Mouse (Mus musculus): Measurements from ENCODE around the gene Gsx1. TPM values are rescaled to one million over a fixed set of nuclear protein-coding genes. Genes with fewer than 3 reads are reported as not detected.

Gsx1 gene
- total RNA-seq (2014; fragmentation: Nextera tagmentation) (not detected in 2 replicates), total RNA-seq (2017) (not detected in 2 replicates)

- ATAC-seq (replicated peaks; ENCODE audit: poor library complexity, severe bottlenecking) = peak; percentile 79
Measured at GRCm38 (mm10) chr5:147188571-147188975, at the start of gene Gsx1. Gene Gsx1 (plus strand): TSS chr5:147188696.

GRCm38 (mm10) chr5:147147340-147147739 lies 41.2 kb upstream of the Gsx1 start:
- ATAC-seq (replicated peaks; ENCODE audit: poor library complexity, severe bottlenecking) = no peak

GRCm38 (mm10) chr5:147154806-147155371 lies 33.6 kb upstream of the Gsx1 start:
- no peak for ATAC-seq (replicated peaks; ENCODE audit: poor library complexity, severe bottlenecking)

GRCm38 (mm10) chr5:147155449-147156133 lies 32.9 kb upstream of the Gsx1 start:
- ATAC-seq (replicated peaks; ENCODE audit: poor library complexity, severe bottlenecking) = no peak

GRCm38 (mm10) chr5:147156376-147156775 lies 32.1 kb upstream of the Gsx1 start:
- no peak for ATAC-seq (replicated peaks; ENCODE audit: poor library complexity, severe bottlenecking)

- ATAC-seq (replicated peaks; ENCODE audit: poor library complexity, severe bottlenecking) = no peak
Measured at GRCm38 (mm10) chr5:147157441-147157840, 31.1 kb upstream of the Gsx1 start.

- ATAC-seq (replicated peaks; ENCODE audit: poor library complexity, severe bottlenecking) = no peak
Measured at GRCm38 (mm10) chr5:147159320-147159719, 29.2 kb upstream of the Gsx1 start.

GRCm38 (mm10) chr5:147159792-147160191 lies 28.7 kb upstream of the Gsx1 start:
- no peak for ATAC-seq (replicated peaks; ENCODE audit: poor library complexity, severe bottlenecking)

- no peak; the same call in 1 of the 2 replicates for ATAC-seq (replicated peaks; ENCODE audit: poor library complexity, severe bottlenecking)
Measured at GRCm38 (mm10) chr5:147165060-147165459, 23.4 kb upstream of the Gsx1 start.

GRCm38 (mm10) chr5:147170088-147170487 lies 18.4 kb upstream of the Gsx1 start:
- ATAC-seq (replicated peaks; ENCODE audit: poor library complexity, severe bottlenecking) = no peak

GRCm38 (mm10) chr5:147174046-147174445 lies 14.4 kb upstream of the Gsx1 start:
- ATAC-seq (replicated peaks; ENCODE audit: poor library complexity, severe bottlenecking) = no peak

GRCm38 (mm10) chr5:147185174-147185915 lies 3.2 kb upstream of the Gsx1 start:
- ATAC-seq (replicated peaks; ENCODE audit: poor library complexity, severe bottlenecking) = no peak

- peak; percentile 64 for ATAC-seq (replicated peaks; ENCODE audit: poor library complexity, severe bottlenecking)
Measured at GRCm38 (mm10) chr5:147186001-147186431, 2.5 kb upstream of the Gsx1 start.

GRCm38 (mm10) chr5:147186781-147187551 lies 1.5 kb upstream of the Gsx1 start:
- ATAC-seq (replicated peaks; ENCODE audit: poor library complexity, severe bottlenecking) = no peak

- no peak for ATAC-seq (replicated peaks; ENCODE audit: poor library complexity, severe bottlenecking)
Measured at GRCm38 (mm10) chr5:147187552-147188170, 835 bp upstream of the Gsx1 start.

GRCm38 (mm10) chr5:147189156-147189555 lies 660 bp downstream of the Gsx1 start:
- no peak for ATAC-seq (replicated peaks; ENCODE audit: poor library complexity, severe bottlenecking)

- no peak for ATAC-seq (replicated peaks; ENCODE audit: poor library complexity, severe bottlenecking)
Measured at GRCm38 (mm10) chr5:147189836-147190602, 1.5 kb downstream of the Gsx1 start.

- ATAC-seq (replicated peaks; ENCODE audit: poor library complexity, severe bottlenecking) = no peak
Measured at GRCm38 (mm10) chr5:147190885-147191284, 2.4 kb downstream of the Gsx1 start.

GRCm38 (mm10) chr5:147191801-147192575 lies 3.5 kb downstream of the Gsx1 start:
- no peak for ATAC-seq (replicated peaks; ENCODE audit: poor library complexity, severe bottlenecking)

Data from granulocyte monocyte progenitor cell, adult 5-6 weeks (primary cell).